Mouse (Mus musculus) myocyte (in vitro differentiated cells): ENCODE results near the gene Nfkbie.
A peak's percentile ranks its signal among the peaks of the same experiment; 100 is the strongest.

ENCODE experiments used
- POLR2A ChIP-seq: IDR thresholded peaks from one replicate; pipeline ENCODE4 v1.6.1; 2011; ENCODE audit warnings: low read depth, mild to moderate bottlenecking, control low read depth, moderate library complexity; ENCODE audit not compliant: insufficient read length
- POLR2AphosphoS2 ChIP-seq: IDR thresholded peaks from one replicate; pipeline ENCODE4 v1.6.1; 2011; ENCODE audit warnings: low read depth, control low read depth; ENCODE audit not compliant: insufficient read length
- REST ChIP-seq: IDR thresholded peaks from one replicate; pipeline ENCODE4 v1.6.1; 2011; ENCODE audit warnings: mild to moderate bottlenecking, control low read depth, moderate library complexity; ENCODE audit not compliant: insufficient read depth, insufficient read length
- TCF3 ChIP-seq: IDR thresholded peaks from one replicate; pipeline ENCODE4 v1.6.1; 2011; ENCODE audit warnings: low read depth, control low read depth; ENCODE audit not compliant: insufficient read length

DNA sequence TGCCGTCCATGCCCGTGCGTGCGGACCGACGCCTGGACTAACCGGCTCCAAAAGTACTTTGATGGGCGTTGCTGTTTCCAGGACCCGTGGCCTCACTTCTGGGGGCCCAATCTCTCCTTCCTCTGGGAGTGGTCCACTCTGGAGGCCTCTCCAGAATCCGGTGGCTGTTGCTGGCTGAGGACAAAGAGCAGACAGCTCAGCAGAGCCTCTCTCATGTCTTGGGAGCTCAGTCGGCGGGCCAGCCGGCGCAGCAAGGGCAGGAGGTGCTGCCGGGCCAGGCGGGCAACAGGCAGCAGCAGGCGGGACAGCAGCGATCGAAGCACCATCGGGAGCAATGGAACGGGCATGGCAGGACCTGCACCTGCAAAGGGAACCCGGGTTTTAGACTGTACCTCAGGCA is 45.8 kb downstream of the Nfkbie start:
- TF ChIP-seq REST (no peak), TCF3 (no peak), POLR2A (peak; percentile 70), POLR2AphosphoS2 (peak; percentile 28)
